In the genomic region with DNA sequence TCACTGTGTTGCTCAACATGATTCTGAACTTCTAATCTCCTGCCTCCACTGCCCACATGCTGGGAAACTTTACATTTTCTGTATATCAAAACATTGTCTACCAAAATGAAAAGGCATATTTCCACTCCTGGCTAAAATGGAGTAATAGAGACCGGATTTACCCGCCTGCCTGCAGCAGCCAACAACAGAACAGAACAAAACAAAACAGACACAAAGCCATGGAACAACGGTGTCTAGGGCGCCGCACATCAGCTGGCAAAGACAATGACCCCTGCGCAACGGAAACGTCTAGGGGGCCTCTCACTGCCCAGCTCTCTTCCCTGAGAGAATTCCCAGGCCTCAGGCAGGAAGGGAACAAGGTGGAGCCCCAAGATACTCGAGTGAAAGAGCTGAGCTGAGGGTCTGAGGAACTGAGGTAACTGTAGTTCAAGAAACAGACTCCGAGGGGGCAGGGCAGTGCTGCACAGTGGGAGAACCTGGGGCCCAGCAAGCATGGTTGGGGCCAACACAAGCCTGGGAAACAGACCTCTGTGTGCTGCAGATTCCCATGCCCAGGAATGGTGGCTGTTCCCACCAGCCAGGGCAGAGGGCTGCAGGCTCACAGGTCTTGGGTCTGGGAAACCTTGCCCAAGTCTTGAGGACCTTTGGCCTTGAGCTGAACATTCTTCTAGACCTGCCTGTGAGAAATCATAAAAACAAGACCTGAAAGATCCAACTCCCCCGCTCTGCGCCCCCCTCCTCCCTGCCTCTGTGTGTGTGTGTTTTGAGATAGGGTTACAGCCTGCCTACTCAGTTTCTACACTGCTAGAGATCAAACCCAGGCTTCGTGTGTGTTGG, we compare ENCODE assay signal across 8 mouse cellular contexts. TPM values are rescaled to one million over a fixed set of nuclear protein-coding genes. Genes with fewer than 3 reads are reported as not detected.
DNase-seq lines count a peak whose midpoint lies in the region; ATAC-seq and TF ChIP-seq lines count a peak whose summit lies in the region.

No protein-coding gene starts in this region.

- no peaks in the 10 kb centered on the region for H3K9me3 ChIP-seq in forebrain, embryonic 13.5 days (replicated peaks)
- H3K9me3 ChIP-seq in forebrain, embryonic 16.5 days (ENCODE audit: control insufficient read depth, low read length): no peaks in the 10 kb centered on the region
- H3K9me3 ChIP-seq in liver, embryonic 11.5 days (ENCODE audit: control insufficient read depth, low read length): no peaks in the 10 kb centered on the region

- H3K27me3 ChIP-seq in forebrain, embryonic 13.5 days: no peaks in the 10 kb centered on the region
- H3K27me3 ChIP-seq in forebrain, embryonic 16.5 days (replicated peaks; ENCODE audit: control insufficient read depth, insufficient read depth, low read length): no peaks in the 10 kb centered on the region
- no peaks in the 10 kb centered on the region for H3K27me3 ChIP-seq in testis, adult 2 months (ENCODE audit: control insufficient read depth, insufficient read depth, low read length)
- no peaks in the 10 kb centered on the region for H3K27me3 ChIP-seq in liver, embryonic 11.5 days (replicated peaks; ENCODE audit: control insufficient read depth, insufficient read depth, low read length)

- no peaks in the 10 kb centered on the region for H3K36me3 ChIP-seq in forebrain, embryonic 13.5 days (ENCODE audit: poor library complexity, severe bottlenecking)
- no peaks in the 10 kb centered on the region for H3K36me3 ChIP-seq in forebrain, embryonic 16.5 days (ENCODE audit: control insufficient read depth, insufficient read depth)
- H3K36me3 ChIP-seq in testis, adult 2 months (ENCODE audit: control insufficient read depth, insufficient read depth, low read length): no peaks in the 10 kb centered on the region
- no peaks in the 10 kb centered on the region for H3K36me3 ChIP-seq in liver, embryonic 11.5 days (ENCODE audit: control insufficient read depth, insufficient read depth, low read length)

- no peak overlapping the region for H3K4me2 ChIP-seq in forebrain, embryonic 13.5 days
- no peak overlapping the region for H3K4me2 ChIP-seq in forebrain, embryonic 16.5 days (ENCODE audit: low read length)
- peak overlapping the region; percentile 35 for H3K4me2 ChIP-seq in liver, embryonic 11.5 days

- TF ChIP-seq CTCF in testis, adult 2 months (IDR thresholded peaks at IDR 0.05; ENCODE audit: control insufficient read depth, insufficient read depth, insufficient replicate concordance, low read depth, low read length): no peak

- no peak overlapping the region for H3K4me3 ChIP-seq in forebrain, embryonic 13.5 days
- H3K4me3 ChIP-seq in forebrain, embryonic 16.5 days (replicated peaks; ENCODE audit: low read length): no peak overlapping the region
- no peak overlapping the region for H3K4me3 ChIP-seq in testis, adult 2 months (ENCODE audit: control insufficient read depth, low read depth, low read length)
- H3K4me3 ChIP-seq in liver, embryonic 11.5 days (ENCODE audit: low read depth, low read length): no peak overlapping the region

- H3K27ac ChIP-seq in forebrain, embryonic 13.5 days: 0 out of 2 replicates have a peak overlapping the region, but pooled peaks have one; percentile 11
- H3K27ac ChIP-seq in forebrain, embryonic 16.5 days (ENCODE audit: low read length): no peak overlapping the region
- 0 out of 2 replicates have a peak overlapping the region, but pooled peaks have one; percentile 4 for H3K27ac ChIP-seq in testis, adult 2 months (ENCODE audit: control insufficient read depth, insufficient read depth, low read depth, low read length)
- peak overlapping the region; percentile 81 for H3K27ac ChIP-seq in liver, embryonic 11.5 days (ENCODE audit: low read depth, low read length)

- no peak for DNase-seq in testis, postnatal 10 days (ENCODE audit: low spot score)
- DNase-seq in liver, embryonic 11.5 days (ENCODE audit: low spot score): peak; percentile 57
- DNase-seq in urinary bladder, postnatal 25 days (ENCODE audit: low spot score): no peak
- no peak for DNase-seq in right cerebral cortex, postnatal 14 days
- DNase-seq in thymus, adult 18-20 months: no peak

- H3K4me1 ChIP-seq in forebrain, embryonic 13.5 days: peaks cover 8% of the 10 kb centered on the region
- H3K4me1 ChIP-seq in forebrain, embryonic 16.5 days (replicated peaks; ENCODE audit: control insufficient read depth, insufficient read depth, low read length): peaks cover 3% of the 10 kb centered on the region; the same call in 1 of the 2 replicates
- H3K4me1 ChIP-seq in testis, adult 2 months (ENCODE audit: control insufficient read depth, insufficient read depth, low read length): no peaks in the 10 kb centered on the region
- peaks cover 68% of the 10 kb centered on the region for H3K4me1 ChIP-seq in liver, embryonic 11.5 days (replicated peaks; ENCODE audit: control insufficient read depth, insufficient read depth, low read length)

- WGBS in forebrain, embryonic 13.5 days: 20% methylated on average over 13 of the region's 13 CpGs
- 27% methylated on average over 13 of the region's 13 CpGs for WGBS in forebrain, embryonic 16.5 days
- WGBS in liver, embryonic 11.5 days: 31% methylated on average over 13 of the region's 13 CpGs

- no peak for TF ChIP-seq POLR2A in testis, adult 2 months (IDR thresholded peaks at IDR 0.05; ENCODE audit: control insufficient read depth, low read depth, low read length)

- H3K9ac ChIP-seq in forebrain, embryonic 13.5 days: no peak overlapping the region
- no peak overlapping the region for H3K9ac ChIP-seq in forebrain, embryonic 16.5 days (replicated peaks; ENCODE audit: low read depth, low read length)
- peak overlapping the region; percentile 46 for H3K9ac ChIP-seq in liver, embryonic 11.5 days (ENCODE audit: low read depth, low read length)

- no peak for ATAC-seq in forebrain, embryonic 13.5 days
- no peak for ATAC-seq in forebrain, embryonic 16.5 days
- peak; percentile 86 for ATAC-seq in liver, embryonic 11.5 days (replicated peaks; ENCODE audit: low FRiP score)

RNA-seq across cellular contexts. Expression of gene Mrpl23, which starts 6.9 kb away (rescaled TPM):
- polyA plus RNA-seq in forebrain, embryonic 13.5 days (2015; fragmentation: Nextera tagmentation; extraction: Ambion mirVana): 16.2 and 16.5 TPM in 2 replicates
- polyA plus RNA-seq in forebrain, embryonic 16.5 days (2015; fragmentation: Nextera tagmentation; extraction: Ambion mirVana): 16.0 and 23.0 TPM in 2 replicates
- polyA plus RNA-seq in testis, adult 2 months (2012; rRNA removed): 4.5 and 5.9 TPM in 2 replicates
- polyA plus RNA-seq in liver, embryonic 11.5 days (2014; fragmentation: Nextera tagmentation; extraction: Ambion mirVana): 20.8 and 22.2 TPM in 2 replicates

RNA-seq across cellular contexts. Expression of gene Tnnt3, which starts 26.9 kb away (rescaled TPM):
- 0.28 and 0.77 TPM in 2 replicates for polyA plus RNA-seq in forebrain, embryonic 13.5 days (2015; fragmentation: Nextera tagmentation; extraction: Ambion mirVana)
- 0.73 and 1.2 TPM in 2 replicates for polyA plus RNA-seq in forebrain, embryonic 16.5 days (2015; fragmentation: Nextera tagmentation; extraction: Ambion mirVana)
- polyA plus RNA-seq in testis, adult 2 months (2012; rRNA removed): not detected in 2 replicates
- polyA plus RNA-seq in liver, embryonic 11.5 days (2014; fragmentation: Nextera tagmentation; extraction: Ambion mirVana): 1.5 and 2.4 TPM in 2 replicates
